Mouse (Mus musculus): ENCODE measurements around the gene Rerg. TPM values are rescaled to one million over a fixed set of nuclear protein-coding genes. Genes with fewer than 3 reads are reported as not detected.

Rerg gene
- polyA plus RNA-seq, 1 experiment: 3.1 TPM

- no peaks in the 10 kb centered on the region for H3K79me2 ChIP-seq (ENCODE audit: control insufficient read depth, insufficient read depth)
- H3K4me3 ChIP-seq: no peak overlapping the region
- no peaks in the 10 kb centered on the region for H3K27me3 ChIP-seq (ENCODE audit: control insufficient read depth, insufficient read depth, insufficient read length)
- no peaks in the 10 kb centered on the region for H3K36me3 ChIP-seq (ENCODE audit: control insufficient read depth, insufficient read depth)
- no peak overlapping the region for H3ac ChIP-seq (ENCODE audit: control insufficient read depth, insufficient read length)
- no peak for TF ChIP-seq REST (IDR thresholded peaks at IDR 0.05; ENCODE audit: insufficient read depth, insufficient read length)
- no peak for TF ChIP-seq SRF (IDR thresholded peaks at IDR 0.05; ENCODE audit: control insufficient read depth, insufficient read length, low read depth)
- no peak for TF ChIP-seq USF1 (IDR thresholded peaks at IDR 0.05; ENCODE audit: low read depth)
- no peak for TF ChIP-seq POLR2A (IDR thresholded peaks at IDR 0.05; ENCODE audit: insufficient read length, low read depth)
- TF ChIP-seq MYOD1 (IDR thresholded peaks at IDR 0.05; ENCODE audit: control insufficient read depth in 1 of 3, insufficient read length in 2 of 3, low read depth in 2 of 3): no peak
- TF ChIP-seq POLR2AphosphoS2 (IDR thresholded peaks at IDR 0.05; ENCODE audit: insufficient read length, low read depth): no peak
- TF ChIP-seq MAX (IDR thresholded peaks at IDR 0.05; ENCODE audit: low read depth): no peak
- TF ChIP-seq MYOG (IDR thresholded peaks at IDR 0.05; ENCODE audit: control insufficient read depth in 1 of 3, insufficient read depth in 1 of 3, insufficient read length in 2 of 3, low read depth in 2 of 3): no peak
- no peak for TF ChIP-seq E2F4 (IDR thresholded peaks at IDR 0.05; ENCODE audit: insufficient read depth)
- peak overlapping the region; percentile 21 for H3K4me2 ChIP-seq (ENCODE audit: low read depth)
Measured at GRCm38 (mm10) chr6:137030611-137031097, 139.6 kb downstream of the Rerg start.

- H3K4me3 ChIP-seq: no peak overlapping the region
- H3K4me2 ChIP-seq (ENCODE audit: low read depth): no peak overlapping the region
- H3K36me3 ChIP-seq (ENCODE audit: control insufficient read depth, insufficient read depth): no peaks in the 10 kb centered on the region
- no peaks in the 10 kb centered on the region for H3K79me2 ChIP-seq (ENCODE audit: control insufficient read depth, insufficient read depth)
- TF ChIP-seq TCF3 (IDR thresholded peaks at IDR 0.05; ENCODE audit: insufficient read length, low read depth) (no peak), E2F4 (IDR thresholded peaks at IDR 0.05; ENCODE audit: insufficient read depth) (no peak)
- no peaks in the 10 kb centered on the region for H3K27me3 ChIP-seq (ENCODE audit: control insufficient read depth, insufficient read depth, insufficient read length)
- no peak overlapping the region for H3ac ChIP-seq (ENCODE audit: control insufficient read depth, insufficient read length)
Measured at GRCm38 (mm10) chr6:137029931-137030610, 140.2 kb downstream of the Rerg start.

DNA sequence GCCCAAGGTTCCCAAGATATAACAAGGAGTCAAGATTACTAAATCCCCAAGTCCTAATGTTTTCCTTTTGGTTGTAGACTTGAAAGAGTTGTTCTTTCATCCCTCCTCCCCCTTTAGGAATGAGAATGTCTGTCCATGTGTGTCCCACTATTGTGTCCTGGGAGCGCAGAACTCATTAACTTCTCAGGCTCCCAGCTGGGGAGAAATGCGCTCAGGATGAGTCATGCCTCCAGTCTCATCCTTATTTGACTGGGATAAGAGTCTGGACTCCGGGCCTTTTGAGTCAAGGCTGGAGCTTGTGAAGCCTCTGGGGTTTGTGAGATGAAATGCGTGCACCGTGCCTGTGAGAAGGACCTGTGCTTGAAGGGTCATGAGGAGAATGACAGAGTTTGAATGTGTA, 144.8 kb downstream of the Rerg start:
- no peak overlapping the region for H3K4me3 ChIP-seq
- no peak for TF ChIP-seq CEBPB (IDR thresholded peaks at IDR 0.05; ENCODE audit: insufficient read depth, poor library complexity, severe bottlenecking)
- TF ChIP-seq E2F4 (IDR thresholded peaks at IDR 0.05; ENCODE audit: insufficient read depth): no peak
- no peak for TF ChIP-seq TCF3 (IDR thresholded peaks at IDR 0.05; ENCODE audit: insufficient read length, low read depth)
- TF ChIP-seq TCF12 (IDR thresholded peaks at IDR 0.05; ENCODE audit: insufficient read depth, poor library complexity, severe bottlenecking): no peak
- TF ChIP-seq POLR2A (IDR thresholded peaks at IDR 0.05; ENCODE audit: insufficient read length, low read depth): no peak
- peak overlapping the region; percentile 0 for H3K4me2 ChIP-seq (ENCODE audit: low read depth)
- H3ac ChIP-seq (ENCODE audit: control insufficient read depth, insufficient read length): no peak overlapping the region
- H3K79me2 ChIP-seq (ENCODE audit: control insufficient read depth, insufficient read depth): no peaks in the 10 kb centered on the region
- no peaks in the 10 kb centered on the region for H3K27me3 ChIP-seq (ENCODE audit: control insufficient read depth, insufficient read depth, insufficient read length)
- H3K36me3 ChIP-seq (ENCODE audit: control insufficient read depth, insufficient read depth): no peaks in the 10 kb centered on the region

DNA sequence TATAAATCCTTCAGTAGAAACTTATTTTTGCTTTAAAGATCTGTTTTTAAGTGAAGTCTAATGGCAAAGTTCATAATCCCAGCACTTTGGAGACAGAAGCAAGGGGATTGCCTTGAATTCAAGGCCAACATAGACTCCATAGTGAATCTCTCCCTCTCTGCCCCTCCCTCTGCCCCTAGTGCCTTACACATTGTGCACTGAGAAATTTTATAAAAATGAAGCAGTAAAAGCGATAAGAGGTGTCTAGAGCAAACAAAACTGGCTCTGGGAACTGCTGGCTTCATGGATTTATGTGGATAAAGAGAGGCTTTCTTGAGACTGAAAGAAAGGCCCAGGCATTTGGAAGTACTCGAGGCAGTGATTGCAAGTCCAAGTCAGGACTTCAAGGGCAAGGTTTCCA, 145.8 kb downstream of the Rerg start:
- H3K27me3 ChIP-seq (ENCODE audit: control insufficient read depth, insufficient read depth, insufficient read length): no peaks in the 10 kb centered on the region
- no peaks in the 10 kb centered on the region for H3K79me2 ChIP-seq (ENCODE audit: control insufficient read depth, insufficient read depth)
- TF ChIP-seq POLR2A (IDR thresholded peaks at IDR 0.05; ENCODE audit: insufficient read length, low read depth): no peak
- TF ChIP-seq TCF12 (IDR thresholded peaks at IDR 0.05; ENCODE audit: insufficient read depth, poor library complexity, severe bottlenecking): no peak
- no peak for TF ChIP-seq CEBPB (IDR thresholded peaks at IDR 0.05; ENCODE audit: insufficient read depth, poor library complexity, severe bottlenecking)
- no peak for TF ChIP-seq MYOG (IDR thresholded peaks at IDR 0.05; ENCODE audit: control insufficient read depth in 1 of 3, insufficient read depth in 1 of 3, insufficient read length in 2 of 3, low read depth in 2 of 3)
- TF ChIP-seq TCF3 (IDR thresholded peaks at IDR 0.05; ENCODE audit: insufficient read length, low read depth): no peak
- TF ChIP-seq REST (IDR thresholded peaks at IDR 0.05; ENCODE audit: insufficient read depth, insufficient read length): no peak
- TF ChIP-seq MYOD1 (IDR thresholded peaks at IDR 0.05; ENCODE audit: control insufficient read depth in 1 of 3, insufficient read length in 2 of 3, low read depth in 2 of 3): no peak
- no peak for TF ChIP-seq MAX (IDR thresholded peaks at IDR 0.05; ENCODE audit: low read depth)
- TF ChIP-seq POLR2AphosphoS2 (IDR thresholded peaks at IDR 0.05; ENCODE audit: insufficient read length, low read depth): no peak
- TF ChIP-seq USF1 (IDR thresholded peaks at IDR 0.05; ENCODE audit: low read depth): no peak
- TF ChIP-seq E2F4 (IDR thresholded peaks at IDR 0.05; ENCODE audit: insufficient read depth): no peak
- TF ChIP-seq SRF (IDR thresholded peaks at IDR 0.05; ENCODE audit: control insufficient read depth, insufficient read length, low read depth): no peak
- H3K36me3 ChIP-seq (ENCODE audit: control insufficient read depth, insufficient read depth): no peaks in the 10 kb centered on the region
- H3K4me3 ChIP-seq: no peak overlapping the region
- H3K4me2 ChIP-seq (ENCODE audit: low read depth): no peak overlapping the region
- no peak overlapping the region for H3ac ChIP-seq (ENCODE audit: control insufficient read depth, insufficient read length)

DNA sequence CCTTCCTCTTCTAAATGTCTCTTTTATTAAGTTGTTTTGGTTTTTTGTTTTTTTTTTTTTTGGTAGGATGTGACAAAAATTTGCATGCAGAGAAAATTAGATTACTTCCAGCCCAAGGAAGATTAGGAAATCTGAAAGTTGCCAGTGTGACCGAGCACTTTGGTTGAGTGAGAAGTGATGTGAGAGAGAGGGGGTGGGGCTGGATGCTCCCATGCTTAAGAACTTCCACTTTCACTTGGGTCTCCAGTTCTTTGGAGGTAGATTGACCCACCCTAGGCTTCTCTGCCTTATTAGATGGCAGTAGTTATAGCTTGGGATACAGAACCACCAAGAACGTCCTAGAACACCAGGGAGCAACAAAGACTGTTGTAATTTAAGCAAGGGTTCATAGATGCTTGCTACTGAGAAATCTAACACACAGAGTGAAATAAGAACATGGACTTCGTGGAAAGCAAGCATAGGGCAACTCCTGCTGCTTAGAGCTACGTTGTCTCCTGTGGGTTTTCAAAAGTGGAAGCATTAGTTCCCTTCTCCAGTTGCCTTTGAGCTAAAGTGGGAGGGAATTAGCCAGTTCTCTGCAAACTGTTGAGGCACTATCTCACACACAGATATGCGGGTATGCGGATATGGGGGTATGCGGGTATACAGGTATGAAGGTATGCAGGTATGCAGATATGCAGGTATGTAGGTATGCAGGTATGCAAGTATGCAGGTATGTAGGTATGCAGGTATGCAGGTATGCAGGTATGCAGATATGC, 152.9 kb downstream of the Rerg start:
- Histone ChIP-seq H3K4me2 (ENCODE audit: low read depth) (no peak overlapping the region), H3K36me3 (ENCODE audit: control insufficient read depth, insufficient read depth) (no peaks in the 10 kb centered on the region), H3K27me3 (ENCODE audit: control insufficient read depth, insufficient read depth, insufficient read length) (no peaks in the 10 kb centered on the region), H3ac (ENCODE audit: control insufficient read depth, insufficient read length) (no peak overlapping the region), H3K79me2 (ENCODE audit: control insufficient read depth, insufficient read depth) (no peaks in the 10 kb centered on the region), H3K4me3 (no peak overlapping the region)
- TF ChIP-seq CEBPB (IDR thresholded peaks at IDR 0.05; ENCODE audit: insufficient read depth, poor library complexity, severe bottlenecking) (no peak), MYOG (IDR thresholded peaks at IDR 0.05; ENCODE audit: control insufficient read depth in 1 of 3, insufficient read depth in 1 of 3, insufficient read length in 2 of 3, low read depth in 2 of 3) (no peak), REST (IDR thresholded peaks at IDR 0.05; ENCODE audit: insufficient read depth, insufficient read length) (no peak), POLR2A (IDR thresholded peaks at IDR 0.05; ENCODE audit: insufficient read length, low read depth) (no peak), E2F4 (IDR thresholded peaks at IDR 0.05; ENCODE audit: insufficient read depth) (no peak), SRF (IDR thresholded peaks at IDR 0.05; ENCODE audit: control insufficient read depth, insufficient read length, low read depth) (no peak), TCF12 (IDR thresholded peaks at IDR 0.05; ENCODE audit: insufficient read depth, poor library complexity, severe bottlenecking) (no peak), TCF3 (IDR thresholded peaks at IDR 0.05; ENCODE audit: insufficient read length, low read depth) (no peak), POLR2AphosphoS2 (IDR thresholded peaks at IDR 0.05; ENCODE audit: insufficient read length, low read depth) (no peak), MYOD1 (IDR thresholded peaks at IDR 0.05; ENCODE audit: control insufficient read depth in 1 of 3, insufficient read length in 2 of 3, low read depth in 2 of 3) (no peak), MAX (IDR thresholded peaks at IDR 0.05; ENCODE audit: low read depth) (no peak), USF1 (IDR thresholded peaks at IDR 0.05; ENCODE audit: low read depth) (no peak)
